Mouse (Mus musculus): ENCODE data around the gene Qpct. TPM values are rescaled to one million over a fixed set of nuclear protein-coding genes. Genes with fewer than 3 reads are reported as not detected.
"Not testable (repeated sequence)": the region's sequence is repeated elsewhere in the genome, so short reads cannot be mapped to it uniquely, and the experiment has no call there.

The Qpct gene
- total RNA-seq, 2 experiments from 2014 or later: 5.9 to 7.2 TPM

GRCm38 (mm10) chr17:79069019-79069418 is 17.3 kb downstream of the Qpct start:
- intact Hi-C loops (cut with DNase I): no loop called here
- peak; percentile 17 for DNase-seq (ENCODE audit: low spot score)

- DNase-seq (ENCODE audit: low spot score): no peak
- intact Hi-C loops (cut with DNase I): no loop called here
Observed at GRCm38 (mm10) chr17:79069766-79070480, 18.2 kb downstream of the Qpct start.

GRCm38 (mm10) chr17:79071951-79072350 is 20.2 kb downstream of the Qpct start:
- no peak for DNase-seq (ENCODE audit: low spot score)
- intact Hi-C loops (cut with DNase I): no loop called here

GRCm38 (mm10) chr17:79076974-79077847 is 25.5 kb downstream of the Qpct start:
- no peak for DNase-seq (ENCODE audit: low spot score)
- intact Hi-C loops (cut with DNase I): no loop called here

- DNase-seq (ENCODE audit: low spot score): no peak
- intact Hi-C loops (cut with DNase I): no loop called here
Observed at GRCm38 (mm10) chr17:79077848-79078146, 26.1 kb downstream of the Qpct start.

- intact Hi-C loops (cut with DNase I): no loop called here
- no peak for DNase-seq (ENCODE audit: low spot score)
Observed at GRCm38 (mm10) chr17:79078248-79078647, 26.5 kb downstream of the Qpct start.

- no peak for DNase-seq (ENCODE audit: low spot score)
- intact Hi-C loops (cut with DNase I): no loop called here
Observed at GRCm38 (mm10) chr17:79091710-79092109, 40.0 kb downstream of the Qpct start.

- no peak for DNase-seq (ENCODE audit: low spot score)
- intact Hi-C loops (cut with DNase I): no loop called here
Observed at GRCm38 (mm10) chr17:79093286-79093975, 41.7 kb downstream of the Qpct start.

- DNase-seq (ENCODE audit: low spot score): no peak
- intact Hi-C loops (cut with DNase I): no loop called here
Observed at GRCm38 (mm10) chr17:79095624-79096023, 43.9 kb downstream of the Qpct start.

GRCm38 (mm10) chr17:79099866-79100265 is 48.2 kb downstream of the Qpct start:
- no peak for DNase-seq (ENCODE audit: low spot score)
- intact Hi-C loops (cut with DNase I): no loop called here

GRCm38 (mm10) chr17:79108238-79108637 is 56.5 kb downstream of the Qpct start:
- no peak for DNase-seq (ENCODE audit: low spot score)
- intact Hi-C loops (cut with DNase I): no loop called here

- no peak for DNase-seq (ENCODE audit: low spot score)
- intact Hi-C loops (cut with DNase I): no loop called here
Observed at GRCm38 (mm10) chr17:79109576-79109975, 57.9 kb downstream of the Qpct start.

- DNase-seq (ENCODE audit: low spot score): no peak
- intact Hi-C loops (cut with DNase I): loop anchor here (1.0 to 10.0 kb wide), 4 partner anchors 244 to 730 kb away; partner anchors contain the start of genes Cdc42ep3 and Cyp1b1
Observed at GRCm38 (mm10) chr17:79110936-79111348, 59.2 kb downstream of the Qpct start.

- intact Hi-C loops (cut with DNase I): loop anchor here (10.0 kb wide), 2 partner anchors 240 to 600 kb away; partner anchors contain the start of genes Cdc42ep3 and Cyp1b1
- not testable (repeated sequence) for DNase-seq (ENCODE audit: low spot score)
Observed at GRCm38 (mm10) chr17:79115248-79115647, 63.5 kb downstream of the Qpct start.

GRCm38 (mm10) chr17:79119066-79119465 is 67.4 kb downstream of the Qpct start:
- DNase-seq (ENCODE audit: low spot score): no peak
- intact Hi-C loops (cut with DNase I): loop anchor here (10.0 kb wide), 2 partner anchors 236 to 596 kb away; partner anchors contain the start of genes Cdc42ep3 and Cyp1b1

- intact Hi-C loops (cut with DNase I): no loop called here
- no peak for DNase-seq (ENCODE audit: low spot score)
Observed at GRCm38 (mm10) chr17:79120269-79120668, 68.6 kb downstream of the Qpct start.

- intact Hi-C loops (cut with DNase I): no loop called here
- no peak for DNase-seq (ENCODE audit: low spot score)
Observed at GRCm38 (mm10) chr17:79133740-79134139, 82.0 kb downstream of the Qpct start.

GRCm38 (mm10) chr17:79135826-79136225 is 84.1 kb downstream of the Qpct start:
- peak; percentile 5 for DNase-seq (ENCODE audit: low spot score)
- intact Hi-C loops (cut with DNase I): no loop called here

GRCm38 (mm10) chr17:79136401-79136800 is 84.7 kb downstream of the Qpct start:
- intact Hi-C loops (cut with DNase I): no loop called here
- peak; percentile 2 for DNase-seq (ENCODE audit: low spot score)

Measured in heart, postnatal 25 days (tissue).